Mouse (Mus musculus) right cerebral cortex, adult 2 months (tissue): Measurements from ENCODE around the gene Metap1d.
A peak's percentile ranks its signal among the peaks of the same experiment; 100 is the strongest.

ENCODE experiments used
- DNase-seq, 2 experiments: peaks; one replicate each; pipeline ENCODE4 v3.0.0; 2021 to 2022; ENCODE audit warnings: low spot score in 2 of 2

The Metap1d gene

GRCm38 (mm10) chr2:71527323-71528013 lies 74.4 kb downstream of the Metap1d start:
- DNase-seq, result no peak

- peak in 1 of 2 experiments; percentile 27 for DNase-seq
Measured at GRCm38 (mm10) chr2:71528014-71528713, 75.1 kb downstream of the Metap1d start, which contains the start of gene Dlx1. Gene Dlx1 (plus strand): TSS chr2:71528113.

- no peak for DNase-seq
Measured at GRCm38 (mm10) chr2:71528714-71529510, 75.8 kb downstream of the Metap1d start.

GRCm38 (mm10) chr2:71529511-71530351 lies 76.7 kb downstream of the Metap1d start:
- peak in 1 of 2 experiments; percentile 49 for DNase-seq

GRCm38 (mm10) chr2:71530391-71531123 lies 77.5 kb downstream of the Metap1d start:
- no peak for DNase-seq

GRCm38 (mm10) chr2:71531124-71531590 lies 78.1 kb downstream of the Metap1d start:
- DNase-seq, result no peak

- no peak for DNase-seq
Measured at GRCm38 (mm10) chr2:71531990-71532970, 79.2 kb downstream of the Metap1d start.

- DNase-seq, result no peak
Measured at GRCm38 (mm10) chr2:71533094-71533493, 80.0 kb downstream of the Metap1d start.

GRCm38 (mm10) chr2:71534242-71535052 lies 81.4 kb downstream of the Metap1d start:
- DNase-seq, result no peak

- no peak for DNase-seq
Measured at GRCm38 (mm10) chr2:71540611-71541417, 87.7 kb downstream of the Metap1d start.

GRCm38 (mm10) chr2:71541418-71542226 lies 88.5 kb downstream of the Metap1d start:
- DNase-seq, result no peak

GRCm38 (mm10) chr2:71542227-71542815 lies 89.2 kb downstream of the Metap1d start:
- no peak for DNase-seq

- DNase-seq, result no peak
Measured at GRCm38 (mm10) chr2:71542816-71543301, 89.8 kb downstream of the Metap1d start.

GRCm38 (mm10) chr2:71543531-71543930 lies 90.5 kb downstream of the Metap1d start:
- no peak for DNase-seq

GRCm38 (mm10) chr2:71543948-71544347 lies 90.9 kb downstream of the Metap1d start:
- no peak for DNase-seq
